Mouse (Mus musculus) layer of hippocampus, postnatal 14 days (tissue): ENCODE results near the gene Fndc10. TPM values are rescaled to one million over a fixed set of nuclear protein-coding genes. Genes with fewer than 3 reads are reported as not detected.
A peak's percentile ranks its signal among the peaks of the same experiment; 100 is the strongest.
"Not testable (repeated sequence)": the region's sequence is repeated elsewhere in the genome, so short reads cannot be mapped to it uniquely, and the experiment has no call there.

Experiments used
- DNase-seq, 2 experiments: peaks; one replicate each; pipeline ENCODE4 v3.0.0; 2021 to 2022; ENCODE audit warnings: low spot score in 2 of 2, mixed read lengths in 1 of 2
- total RNA-seq, 2 experiments: library from RNA; stranded (reverse); gene quantifications; 2 replicates each; pipeline ENCODE4 v1.2.3; 2021

Fndc10 gene
- total RNA-seq, 2 experiments from 2014 or later = 22.5 to 26.4 TPM

GRCm38 (mm10) chr4:155683670-155684277, 10.4 kb upstream of the Fndc10 start:
- DNase-seq = not testable (repeated sequence)

GRCm38 (mm10) chr4:155687764-155688163, 6.4 kb upstream of the Fndc10 start:
- not testable (repeated sequence) for DNase-seq

- peak; percentile 67 to 88 for DNase-seq
These were observed 3.4 kb upstream of the Fndc10 start for GRCm38 (mm10) chr4:155690571-155691375.

- no peak for DNase-seq
These were observed 1.7 kb upstream of the Fndc10 start for GRCm38 (mm10) chr4:155692421-155692820.

- DNase-seq = peak; percentile 77 to 79
These were observed 600 bp downstream of the Fndc10 start for GRCm38 (mm10) chr4:155694482-155695401.

GRCm38 (mm10) chr4:155695531-155696062, 1.5 kb downstream of the Fndc10 start:
- no peak for DNase-seq

- no peak for DNase-seq
These were observed 2.4 kb downstream of the Fndc10 start for GRCm38 (mm10) chr4:155696261-155697255.

GRCm38 (mm10) chr4:155700425-155700824, 6.3 kb downstream of the Fndc10 start:
- DNase-seq = no peak

GRCm38 (mm10) chr4:155703425-155703929, 9.3 kb downstream of the Fndc10 start:
- no peak for DNase-seq

GRCm38 (mm10) chr4:155704721-155705591, 10.8 kb downstream of the Fndc10 start, which contains the start of gene Ssu72:
Ssu72 (plus strand) TSS chr4:155704800.
- peak; percentile 96 to 98 for DNase-seq

GRCm38 (mm10) chr4:155705592-155705929, 11.4 kb downstream of the Fndc10 start:
- no peak for DNase-seq

- no peak for DNase-seq
These were observed 14.4 kb downstream of the Fndc10 start for GRCm38 (mm10) chr4:155708582-155708981.

- DNase-seq = no peak
These were observed 14.8 kb downstream of the Fndc10 start for GRCm38 (mm10) chr4:155708988-155709387.

- DNase-seq = no peak
These were observed 16.5 kb downstream of the Fndc10 start for GRCm38 (mm10) chr4:155710521-155711252.

GRCm38 (mm10) chr4:155721668-155722083, 27.5 kb downstream of the Fndc10 start:
- no peak for DNase-seq

- DNase-seq = no peak
These were observed 33.9 kb downstream of the Fndc10 start for GRCm38 (mm10) chr4:155727993-155728392.

GRCm38 (mm10) chr4:155733267-155733666, 39.1 kb downstream of the Fndc10 start:
- no peak for DNase-seq

GRCm38 (mm10) chr4:155734350-155734941, 40.3 kb downstream of the Fndc10 start, which contains the start of gene Tmem240:
Tmem240 (plus strand) TSS chr4:155734800.
- peak; percentile 86 to 92 for DNase-seq
